Mouse (Mus musculus) Muller cell, postnatal 12 days (primary cell): ENCODE measurements at regions not wholly inside any gene's neighbourhood (a gene's known extent, or its start where the extent isn't known, plus 50 kb on each side); places are given as distances from the start of the nearest gene placed in this dataset.

Source experiments
- DNase-seq: peaks from one replicate; pipeline ENCODE4 v3.0.0-alpha.2; 2015; ENCODE audit errors: inconsistent ontology term

GRCm38 (mm10) chr1:110400051-110400450 is 417.8 kb downstream of the Cdh7 start:
- no peak for DNase-seq

GRCm38 (mm10) chr1:110447742-110448312 is 465.6 kb downstream of the Cdh7 start:
- no peak for DNase-seq

GRCm38 (mm10) chr1:110483476-110483875 is 493.9 kb downstream of the Cdh19 start:
- DNase-seq: peak; percentile 94

GRCm38 (mm10) chr1:110489372-110489771 is 488.0 kb downstream of the Cdh19 start:
- DNase-seq: no peak
